Mouse (Mus musculus) stomach, embryonic 16.5 days (tissue): ENCODE data around the gene Sltm. TPM values are rescaled to one million over a fixed set of nuclear protein-coding genes. Genes with fewer than 3 reads are reported as not detected.

Experiments used
- ATAC-seq: fragments of 200-750 bp; cut with Nextera tagmentation; 2 replicates; pipeline ENCODE4 v1.8.0; 2017; ENCODE audit warnings: moderate number of reproducible peaks, moderate TSS enrichment; ENCODE audit not compliant: insufficient read depth, low FRiP score
- H3K27ac ChIP-seq: fragments of 300-500 bp; sonication (generic); 2 replicates; pipeline ENCODE4 v1.5.1; 2014; ENCODE audit warnings: low read length
- H3K27me3 ChIP-seq: fragments of 300-500 bp; sonication (generic); 2 replicates; pipeline ENCODE4 v1.6.1; 2014; ENCODE audit warnings: low read length, control low read depth, mixed read lengths; ENCODE audit not compliant: control insufficient read depth, insufficient read depth
- H3K36me3 ChIP-seq: fragments of 300-500 bp; sonication (generic); 2 replicates; pipeline ENCODE4 v1.6.1; 2014; ENCODE audit warnings: low read length; ENCODE audit not compliant: control insufficient read depth, insufficient read depth
- H3K4me1 ChIP-seq: fragments of 300-500 bp; sonication (generic); 2 replicates; pipeline ENCODE4 v1.6.1; 2014; ENCODE audit warnings: low read length, control low read depth, mixed read lengths; ENCODE audit not compliant: control insufficient read depth, insufficient read depth
- H3K4me2 ChIP-seq: fragments of 300-500 bp; sonication (generic); 2 replicates; pipeline ENCODE4 v1.6.1; 2014; ENCODE audit warnings: low read depth, low read length, mixed read lengths
- H3K4me3 ChIP-seq: fragments of 300-500 bp; sonication (generic); replicated peaks from 2 replicates; pipeline ENCODE4 v1.5.1; 2014; ENCODE audit warnings: mild to moderate bottlenecking, low read length
- H3K9ac ChIP-seq: fragments of 300-500 bp; sonication (generic); 2 replicates; pipeline ENCODE4 v1.6.1; 2014; ENCODE audit warnings: low read length
- H3K9me3 ChIP-seq: fragments of 300-500 bp; sonication (generic); replicated peaks from 2 replicates; pipeline ENCODE4 v1.6.1; 2016; ENCODE audit warnings: low read length, control low read depth; ENCODE audit not compliant: control insufficient read depth
- WGBS: fragments of 180-500 bp; shearing (Covaris S2); extraction: QIAGEN DNeasy Blood & Tissue Kit; methylation state at CpG from one replicate; pipeline ENCODE4 v1.1.7; 2014; 5-methylcytosine and 5-hydroxymethylcytosine counted together
- polyA plus RNA-seq: library from polyadenylated mRNA; unstranded; fragments of >200 nt; fragmentation: Nextera tagmentation; extraction: Ambion mirVana; gene quantifications from 2 replicates; pipeline ENCODE4 v1.2.1, GENCODE M21; 2015

The Sltm gene
- polyA plus RNA-seq, 1 experiment from 2014 or later: 49.6 TPM

DNA sequence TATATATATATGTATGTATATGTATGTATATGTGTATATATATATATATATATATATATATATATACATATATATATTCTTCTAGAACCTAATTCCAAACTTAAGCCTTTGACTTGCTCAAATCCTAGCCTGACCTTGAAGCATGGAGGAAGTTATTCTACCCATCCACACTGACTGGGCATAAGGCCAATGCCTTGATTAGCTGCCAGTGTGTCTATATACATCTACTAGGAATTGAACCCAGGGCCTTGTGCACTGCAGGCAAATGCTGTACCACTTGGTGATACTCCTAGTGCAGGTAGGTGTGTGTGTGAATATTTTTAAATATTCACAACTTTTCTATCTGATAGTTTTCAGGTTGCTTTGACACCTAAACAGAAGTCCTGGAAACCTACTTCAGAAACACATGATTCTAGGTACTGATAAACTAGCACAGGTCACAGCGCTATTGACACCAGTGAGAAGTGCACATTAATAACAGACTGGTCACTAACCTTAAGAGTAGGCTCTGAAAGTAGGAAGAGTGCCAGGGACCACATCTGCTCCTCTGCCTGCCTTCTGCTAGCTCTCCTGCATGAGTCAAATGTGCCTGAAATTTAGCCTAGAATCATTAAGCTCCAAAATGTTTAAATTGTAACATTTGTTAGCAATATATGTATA lies 59.8 kb downstream of the Sltm start:
- H3K27me3 ChIP-seq: no peaks in the 10 kb centered on the region
- no peaks in the 10 kb centered on the region for H3K9me3 ChIP-seq
- ATAC-seq: no peak
- no peak overlapping the region for H3K4me2 ChIP-seq
- no peak overlapping the region for H3K9ac ChIP-seq
- H3K36me3 ChIP-seq: peaks cover 6% of the 10 kb centered on the region; the same call in 1 of the 2 replicates
- WGBS: 82% methylated on average over 1 of the region's 1 CpGs
- H3K4me3 ChIP-seq: no peak overlapping the region
- H3K4me1 ChIP-seq: 0 out of 2 replicates have a peak, but pooled peaks cover 3% of the 10 kb centered on the region
- H3K27ac ChIP-seq: no peak overlapping the region

DNA sequence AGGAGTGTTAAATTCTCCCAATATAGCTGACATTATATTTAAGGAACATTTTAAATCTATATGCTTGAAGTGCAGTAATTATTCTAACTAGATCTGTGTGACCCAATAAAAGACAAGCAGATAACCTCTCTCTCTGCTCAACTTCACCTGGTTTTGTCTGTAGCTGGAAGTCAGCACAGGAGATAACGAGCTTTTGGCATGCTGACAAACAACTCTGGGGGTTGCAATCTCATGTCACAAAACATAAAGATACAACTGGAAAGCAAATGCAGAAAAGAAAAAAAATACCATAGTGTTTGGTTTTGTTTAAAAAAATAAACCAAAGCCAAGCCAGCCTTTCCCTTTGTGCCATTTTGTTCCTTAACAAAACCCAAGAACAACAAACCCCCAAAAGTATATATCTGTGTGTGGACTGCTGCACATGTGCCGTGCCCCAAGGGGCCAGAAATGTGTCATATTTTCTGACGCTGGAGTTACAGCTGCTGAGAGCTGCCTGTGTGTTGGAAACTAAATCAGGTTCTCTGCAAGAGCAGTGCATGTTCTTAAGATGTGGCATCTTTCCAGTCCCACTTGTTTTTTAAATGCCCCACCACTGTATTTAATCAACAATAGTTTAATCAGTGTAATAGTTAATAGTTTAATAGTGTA lies 68.6 kb downstream of the Sltm start:
- 56% methylated on average over 3 of the region's 3 CpGs for WGBS
- Histone ChIP-seq H3K9me3 (no peaks in the 10 kb centered on the region), H3K27me3 (no peaks in the 10 kb centered on the region), H3K4me3 (no peak overlapping the region), H3K27ac (no peak overlapping the region), H3K36me3 (0 out of 2 replicates have a peak, but pooled peaks cover 3% of the 10 kb centered on the region), H3K9ac (no peak overlapping the region), H3K4me2 (no peak overlapping the region), H3K4me1 (no peaks in the 10 kb centered on the region)
- ATAC-seq: no peak

- H3K36me3 ChIP-seq: no peaks in the 10 kb centered on the region
These were observed 87.2 kb downstream of the Sltm start for GRCm38 (mm10) chr9:70629711-70630110.

DNA sequence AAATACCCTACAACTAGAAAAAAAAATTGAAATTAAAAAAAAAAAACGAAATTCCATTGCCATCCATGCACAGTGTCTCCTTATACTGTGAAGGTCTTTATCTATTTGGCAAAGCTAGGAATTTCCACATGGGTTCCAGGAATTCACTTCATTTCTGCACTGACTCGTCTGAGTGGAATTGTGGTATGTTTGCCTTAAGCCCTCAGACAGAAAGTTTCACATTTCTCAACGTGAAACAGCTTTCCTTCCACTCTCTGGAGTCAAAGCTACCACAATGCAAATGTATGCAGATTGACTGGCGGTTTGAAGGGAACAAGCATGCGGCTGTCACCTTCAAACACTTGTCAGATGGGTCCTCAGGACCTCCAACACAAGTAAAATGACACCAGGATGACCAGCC lies 89.1 kb downstream of the Sltm start:
- WGBS: 19% methylated on average over 5 of the region's 5 CpGs
- Histone ChIP-seq H3K4me3 (no peak overlapping the region), H3K27me3 (no peaks in the 10 kb centered on the region), H3K36me3 (no peaks in the 10 kb centered on the region), H3K9me3 (no peaks in the 10 kb centered on the region), H3K4me2 (no peak overlapping the region), H3K4me1 (no peaks in the 10 kb centered on the region), H3K9ac (no peak overlapping the region), H3K27ac (0 out of 2 replicates have a peak overlapping the region, but pooled peaks have one; percentile 4)
- no peak for ATAC-seq

More at GRCm38 (mm10) chr9:70629711-70630110, 87.2 kb downstream of the Sltm start:
- H3K9me3 ChIP-seq: no peaks in the 10 kb centered on the region
- H3K4me3 ChIP-seq: no peak overlapping the region
- 83% methylated on average over 2 of the region's 2 CpGs for WGBS
- no peak overlapping the region for H3K4me2 ChIP-seq
- ATAC-seq: no peak
- H3K27me3 ChIP-seq: no peaks in the 10 kb centered on the region
- H3K27ac ChIP-seq: no peak overlapping the region
- H3K4me1 ChIP-seq: no peaks in the 10 kb centered on the region
- H3K9ac ChIP-seq: no peak overlapping the region

GRCm38 (mm10) chr9:70636748-70637147 lies 94.2 kb downstream of the Sltm start:
- Histone ChIP-seq H3K4me1 (no peaks in the 10 kb centered on the region), H3K27me3 (no peaks in the 10 kb centered on the region), H3K9ac (no peak overlapping the region), H3K36me3 (no peaks in the 10 kb centered on the region), H3K9me3 (no peaks in the 10 kb centered on the region), H3K27ac (no peak overlapping the region), H3K4me2 (no peak overlapping the region), H3K4me3 (no peak overlapping the region)
- WGBS: 65% methylated on average over 2 of the region's 2 CpGs
- no peak for ATAC-seq

Other genes starting within 250 kb of the Sltm start
- 146 TPM in 2 replicates for gene Ccnb2, start 121.2 kb upstream of the Sltm start, polyA plus RNA-seq
- gene Rnf111, start 39.0 kb upstream of the Sltm start, polyA plus RNA-seq: 20.2 and 20.6 TPM in 2 replicates
- 0.12 and 0.19 TPM in 2 replicates for gene Gm10642, start 113.5 kb downstream of the Sltm start, polyA plus RNA-seq
- 6.8 and 8.9 TPM in 2 replicates for gene Mindy2, start 114.4 kb downstream of the Sltm start, polyA plus RNA-seq
- 84.8 and 85.7 TPM in 2 replicates for gene Adam10, start 136.2 kb downstream of the Sltm start, polyA plus RNA-seq